Mouse (Mus musculus) brain, embryonic 14.5 days (tissue): Measurements from ENCODE around the gene Pop4.

Experiments used
- CTCF ChIP-seq: fragments of 200-500 bp; IDR thresholded peaks from 2 replicates; pipeline ENCODE4 v1.5.1; 2012; ENCODE audit warnings: inconsistent platforms, mild to moderate bottlenecking, moderate library complexity, borderline replicate concordance; ENCODE audit not compliant: insufficient read depth, insufficient read length; ENCODE audit errors: extremely low read depth
- POLR2A ChIP-seq: fragments of 200-500 bp; IDR thresholded peaks from 2 replicates; pipeline ENCODE4 v1.6.1; 2012; ENCODE audit warnings: mild to moderate bottlenecking, inconsistent platforms, borderline replicate concordance; ENCODE audit not compliant: poor library complexity, insufficient read depth, insufficient read length, severe bottlenecking; ENCODE audit errors: extremely low read depth

DNA sequence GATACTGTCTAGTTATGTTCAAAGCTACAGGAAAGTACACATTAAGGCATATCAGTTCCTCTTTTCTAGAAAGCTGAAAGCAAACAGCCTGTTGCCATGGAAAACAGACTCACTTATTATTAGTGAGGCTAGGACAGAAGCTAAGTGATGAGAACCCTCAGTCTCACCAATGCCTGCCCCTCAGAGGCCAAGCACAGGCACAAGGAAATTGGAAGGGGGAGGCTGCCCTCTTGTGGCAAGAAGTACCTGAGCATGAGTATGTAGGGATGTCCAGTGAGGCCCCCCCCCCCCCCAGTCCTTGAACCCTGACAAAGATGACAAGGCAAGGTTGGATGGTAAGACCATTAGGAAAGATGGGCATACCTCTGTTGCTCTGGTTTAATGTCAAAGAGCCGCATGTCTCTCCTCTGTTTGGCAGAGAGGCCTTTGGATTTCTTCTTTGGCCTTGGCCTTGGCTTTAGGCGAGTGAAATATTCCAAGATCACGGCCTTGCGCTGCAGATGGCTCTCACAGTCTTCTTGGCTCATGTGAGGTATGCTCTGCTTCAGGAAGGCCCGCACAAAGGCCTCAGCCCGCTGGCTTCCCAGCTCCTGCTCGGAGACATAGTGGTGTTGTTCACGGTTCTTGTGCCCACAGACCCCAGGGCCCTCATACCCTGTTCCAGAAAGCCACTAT lies 4.1 kb downstream of the Pop4 start:
- TF ChIP-seq CTCF (peak; percentile 60; the same call in 1 of the 2 replicates), POLR2A (no peak)
